Mouse (Mus musculus): ENCODE measurements around the gene Prkcz.
A peak's percentile ranks its signal among the peaks of the same experiment; 100 is the strongest.

The Prkcz gene

GRCm38 (mm10) chr4:155220213-155221100 is 140.7 kb downstream of the Prkcz start:
- DNase-seq (ENCODE audit: low spot score in 2 of 2): no peak

DNA sequence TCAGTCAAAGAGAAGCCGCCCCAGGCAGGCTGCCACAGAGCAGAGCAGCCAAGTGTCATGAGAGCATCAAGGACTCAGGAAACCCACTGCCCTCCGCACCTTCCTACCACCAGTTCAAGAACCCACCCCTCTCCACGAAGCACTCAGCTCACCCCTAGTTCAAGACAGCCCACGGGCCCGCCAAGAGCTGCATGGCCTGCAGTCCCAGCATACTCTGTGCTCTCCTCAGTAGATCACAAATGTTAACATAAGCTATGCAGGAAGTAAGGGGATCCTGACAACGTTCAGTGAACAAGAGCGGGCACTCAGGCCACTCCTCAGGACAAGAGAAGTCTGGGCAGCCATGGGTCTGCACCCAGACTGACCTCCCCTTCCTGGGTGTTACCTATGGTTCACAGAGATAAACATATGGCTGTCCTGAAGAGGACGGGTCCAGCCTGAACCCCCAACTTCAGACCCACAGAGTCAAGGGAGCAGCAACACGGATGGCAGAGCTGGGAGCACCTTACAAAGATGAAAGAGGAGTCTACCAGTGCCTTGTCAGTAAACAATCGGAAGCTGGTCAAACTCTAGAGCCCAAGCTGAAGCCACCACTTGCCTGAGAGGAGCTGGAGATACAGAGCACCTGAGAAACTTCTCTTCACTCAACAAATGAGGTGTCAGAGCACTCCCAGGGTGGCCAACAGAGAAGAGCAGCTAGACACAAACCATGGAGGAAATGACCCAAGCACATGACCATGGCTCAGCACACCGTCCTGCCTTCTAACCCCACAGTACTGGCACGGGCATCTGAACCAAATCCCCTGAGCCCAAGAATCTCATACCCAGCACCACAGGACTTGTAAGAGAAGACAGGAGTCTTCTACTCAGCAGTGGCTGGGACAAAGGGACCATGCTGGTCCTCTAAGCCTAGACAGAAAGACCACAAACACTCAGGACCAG is 141.6 kb downstream of the Prkcz start:
- DNase-seq (ENCODE audit: low spot score in 2 of 2): no peak

GRCm38 (mm10) chr4:155218104-155218732 is 142.9 kb downstream of the Prkcz start:
- no peak for DNase-seq (ENCODE audit: low spot score in 2 of 2)

DNA sequence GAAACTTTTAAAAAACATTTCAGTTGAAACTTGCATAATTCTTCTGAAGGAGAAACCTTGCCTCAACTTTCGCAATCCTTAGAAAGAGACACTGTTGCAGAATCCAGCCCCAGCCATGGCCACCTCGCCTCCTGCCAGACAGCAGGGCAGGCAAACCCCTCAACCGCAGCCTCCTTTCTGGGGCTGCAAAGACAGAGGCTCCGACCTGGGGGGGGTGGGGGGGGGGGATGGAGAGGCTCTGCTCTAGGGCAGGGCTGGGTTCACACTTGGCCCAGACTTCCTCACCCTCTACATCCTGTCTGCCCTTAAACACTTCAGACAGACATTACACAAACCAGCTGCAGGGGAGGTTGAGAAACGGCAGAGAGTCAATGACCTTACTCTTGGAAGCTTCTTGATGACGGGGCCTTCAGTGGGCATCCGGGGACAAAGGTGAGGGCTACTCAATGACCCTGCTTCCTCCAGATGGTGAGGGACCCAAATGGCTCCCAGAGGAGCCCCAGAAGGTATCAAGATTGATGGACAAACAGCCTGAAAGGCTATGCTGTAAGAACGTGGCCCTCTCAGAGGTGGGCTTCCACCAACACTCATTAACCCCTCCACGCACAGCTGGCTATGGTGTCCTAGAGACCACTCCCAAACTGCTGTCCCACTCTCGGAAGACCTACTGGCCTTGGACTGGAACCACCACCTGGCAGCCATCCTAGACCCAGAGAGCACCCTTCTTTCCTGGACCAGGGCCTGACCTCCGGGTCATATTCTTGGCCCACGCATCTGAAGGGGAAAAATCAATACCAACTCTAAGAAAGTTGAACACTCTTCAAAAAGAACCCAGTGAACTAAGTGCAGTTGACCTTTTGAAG is 143.7 kb downstream of the Prkcz start:
- peak in 1 of 2 experiments; percentile 37 for DNase-seq (ENCODE audit: low spot score in 2 of 2)

- DNase-seq (ENCODE audit: low spot score in 2 of 2): no peak
Observed at GRCm38 (mm10) chr4:155215773-155216630, 145.2 kb downstream of the Prkcz start.

DNA sequence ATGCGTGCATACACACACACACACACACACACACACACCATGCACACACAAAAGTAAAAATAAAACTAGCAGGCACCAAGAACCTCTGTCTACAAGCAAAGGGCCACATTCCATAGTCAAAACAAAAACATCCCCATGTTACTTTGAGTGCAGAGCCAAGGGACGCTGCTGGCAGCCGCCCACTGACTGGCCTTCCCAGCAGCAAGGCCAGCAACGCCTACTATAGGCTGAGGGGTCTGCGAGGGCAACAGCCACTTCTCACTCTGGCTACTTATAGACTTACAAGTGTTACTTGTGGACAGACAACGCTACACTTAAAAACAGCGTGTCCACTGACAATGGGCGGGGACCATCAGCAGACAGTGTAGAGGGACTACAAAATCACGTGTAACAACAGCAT is 146.0 kb downstream of the Prkcz start:
- no peak for DNase-seq (ENCODE audit: low spot score in 2 of 2)

DNA sequence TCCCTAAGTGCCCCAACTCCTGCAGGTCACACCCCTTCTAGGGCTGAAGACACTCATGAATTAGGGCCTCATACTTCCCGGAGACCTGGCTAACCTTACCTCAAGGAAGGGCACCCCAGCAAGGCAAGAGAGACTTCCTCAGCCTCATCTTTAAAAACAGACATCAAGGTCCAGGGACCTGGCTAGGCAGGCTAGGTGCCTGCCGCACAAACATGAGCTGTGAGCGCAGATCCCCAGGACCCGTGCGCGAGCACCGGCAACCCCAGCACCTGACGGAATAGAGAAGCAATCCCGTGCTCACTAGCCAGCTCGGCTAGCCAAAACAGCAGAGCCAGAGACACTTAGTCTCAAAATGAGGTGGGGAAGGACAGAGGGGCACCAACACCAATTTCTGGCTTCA is 146.4 kb downstream of the Prkcz start:
- DNase-seq (ENCODE audit: low spot score in 2 of 2): no peak

DNA sequence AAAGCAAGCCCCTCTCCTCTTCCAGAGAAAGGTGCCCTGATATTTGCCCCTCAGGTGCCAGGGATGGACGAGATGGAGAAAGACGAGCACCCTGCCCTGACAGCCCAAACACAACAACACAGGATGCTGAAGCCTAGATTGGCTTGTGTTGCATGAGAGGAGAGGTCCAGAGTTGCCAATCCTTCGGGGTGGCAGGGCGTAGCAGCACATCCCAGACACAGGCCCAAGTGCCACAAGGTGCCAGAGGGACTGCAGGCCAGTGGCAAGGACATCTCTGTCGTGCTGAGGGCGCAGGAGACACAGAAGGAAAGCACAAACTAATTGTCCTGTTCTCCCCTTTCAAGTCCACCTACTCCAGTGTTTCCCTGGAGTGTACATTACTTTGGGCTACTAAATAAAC is 147.0 kb downstream of the Prkcz start:
- DNase-seq (ENCODE audit: low spot score in 2 of 2): no peak

DNA sequence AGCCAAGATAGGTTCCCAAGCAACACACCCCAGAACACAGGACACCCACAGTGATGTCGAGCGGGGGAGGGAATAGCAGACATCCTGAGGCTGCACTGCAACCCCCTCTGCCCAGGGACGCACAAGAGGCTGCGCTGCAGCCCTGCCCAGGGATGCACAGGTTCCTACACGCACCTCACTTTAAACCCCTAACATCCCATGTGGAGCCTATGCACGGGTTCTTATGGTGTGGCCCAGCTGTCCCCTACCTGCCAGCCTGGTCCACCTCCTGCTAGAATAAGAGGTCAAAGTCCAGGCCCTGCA is 147.5 kb downstream of the Prkcz start:
- no peak for DNase-seq (ENCODE audit: low spot score in 2 of 2)

DNA sequence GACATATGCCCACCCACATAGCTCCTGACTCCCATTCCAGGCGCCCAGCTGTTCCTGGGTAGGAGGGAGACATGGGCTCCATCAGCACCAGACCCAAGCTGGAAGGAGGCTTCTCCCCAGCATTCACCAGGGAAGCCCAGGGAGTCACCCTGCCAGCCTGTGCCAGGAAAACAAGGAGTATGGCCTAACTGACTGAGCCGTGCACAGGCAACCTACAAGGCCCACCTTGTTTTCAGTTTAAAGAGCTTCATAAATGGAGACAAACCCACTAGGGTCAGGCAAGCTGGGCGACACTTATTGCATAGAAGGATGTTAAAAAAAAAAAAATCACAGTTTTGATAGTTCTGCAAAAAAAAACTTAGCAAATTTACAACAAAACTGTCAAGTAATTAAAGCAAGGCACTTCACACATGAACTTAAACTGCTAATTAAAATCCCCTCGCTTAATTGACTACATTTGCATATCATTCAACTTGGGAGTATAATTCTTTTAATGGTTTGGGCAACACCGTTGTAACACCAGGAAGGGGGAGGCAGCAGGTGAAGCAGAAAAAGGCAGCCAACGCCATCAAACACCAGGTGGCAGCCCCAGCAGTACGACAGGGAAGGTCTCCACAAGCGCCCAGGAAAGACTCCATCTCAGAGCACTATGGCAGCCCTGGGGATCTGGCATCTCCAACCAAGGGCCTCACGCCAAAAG is 148.0 kb downstream of the Prkcz start:
- no peak for DNase-seq (ENCODE audit: low spot score in 2 of 2)
